Mouse (Mus musculus): ENCODE results near the gene Tnfrsf12a. TPM values are rescaled to one million over a fixed set of nuclear protein-coding genes. Genes with fewer than 3 reads are reported as not detected.

Tnfrsf12a gene
- polyA plus RNA-seq, 1 experiment = 3.8 TPM

DNA sequence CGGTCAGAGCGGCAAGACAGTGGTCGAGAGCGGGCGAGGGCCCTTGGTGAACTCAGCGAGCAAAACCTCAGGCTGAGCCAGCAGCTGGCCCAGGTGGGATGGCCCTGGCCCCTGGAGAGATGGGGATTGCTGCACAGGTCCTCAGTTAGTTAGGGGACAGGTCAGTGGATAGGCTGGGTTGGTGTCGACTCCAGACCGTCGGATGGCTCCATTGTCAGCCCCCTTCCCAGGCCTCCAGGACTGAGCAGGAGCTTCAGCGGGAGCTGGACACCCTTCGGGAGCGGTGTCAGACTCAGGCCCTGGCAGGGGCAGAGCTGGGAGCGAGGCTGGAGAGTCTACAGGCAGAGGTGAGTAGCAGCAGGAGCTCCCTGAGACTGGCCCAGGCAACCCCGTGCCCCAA, 11.8 kb downstream of the Tnfrsf12a start:
- Histone ChIP-seq H3K27me3 (ENCODE audit: control insufficient read depth, insufficient read depth, low read length) (peaks cover under 1% of the 10 kb centered on the region; the same call in 1 of the 2 replicates), H3K27ac (ENCODE audit: insufficient read depth, low read length) (no peak overlapping the region), H3K4me3 (ENCODE audit: extremely low read depth, insufficient read depth, insufficient read length) (no peak overlapping the region), H3K36me3 (ENCODE audit: control insufficient read depth, insufficient read depth, low read length) (peaks cover 15% of the 10 kb centered on the region), H3K4me1 (ENCODE audit: control insufficient read depth, insufficient read depth, insufficient read length) (peaks cover 7% of the 10 kb centered on the region; the same call in 1 of the 2 replicates)
- no peak for TF ChIP-seq POLR2A (IDR thresholded peaks at IDR 0.05; ENCODE audit: low read depth, low read length)
- TF ChIP-seq CTCF (IDR thresholded peaks at IDR 0.05; ENCODE audit: extremely low read depth, insufficient read depth, insufficient read length, insufficient replicate concordance) = no peak
- DNase-seq (ENCODE audit: low read depth in 1 of 2, low spot score in 2 of 2) = no peak
- 91% methylated on average over 14 of the region's 14 CpGs for WGBS

GRCm38 (mm10) chr17:23664556-23665021, 12.7 kb downstream of the Tnfrsf12a start:
- WGBS = 31% methylated on average over 5 of the region's 5 CpGs
- Histone ChIP-seq H3K27ac (ENCODE audit: insufficient read depth, low read length) (no peak overlapping the region), H3K36me3 (ENCODE audit: control insufficient read depth, insufficient read depth, low read length) (peaks cover 10% of the 10 kb centered on the region), H3K27me3 (ENCODE audit: control insufficient read depth, insufficient read depth, low read length) (peaks cover 3% of the 10 kb centered on the region), H3K4me3 (ENCODE audit: extremely low read depth, insufficient read depth, insufficient read length) (no peak overlapping the region), H3K4me1 (ENCODE audit: control insufficient read depth, insufficient read depth, insufficient read length) (peaks cover 10% of the 10 kb centered on the region; the same call in 1 of the 2 replicates)
- DNase-seq (ENCODE audit: low read depth in 1 of 2, low spot score in 2 of 2) = no peak
- TF ChIP-seq POLR2A (IDR thresholded peaks at IDR 0.05; ENCODE audit: low read depth, low read length) = no peak
- TF ChIP-seq CTCF (IDR thresholded peaks at IDR 0.05; ENCODE audit: extremely low read depth, insufficient read depth, insufficient read length, insufficient replicate concordance) = peak; percentile 35; the same call in 1 of the 2 replicates

DNA sequence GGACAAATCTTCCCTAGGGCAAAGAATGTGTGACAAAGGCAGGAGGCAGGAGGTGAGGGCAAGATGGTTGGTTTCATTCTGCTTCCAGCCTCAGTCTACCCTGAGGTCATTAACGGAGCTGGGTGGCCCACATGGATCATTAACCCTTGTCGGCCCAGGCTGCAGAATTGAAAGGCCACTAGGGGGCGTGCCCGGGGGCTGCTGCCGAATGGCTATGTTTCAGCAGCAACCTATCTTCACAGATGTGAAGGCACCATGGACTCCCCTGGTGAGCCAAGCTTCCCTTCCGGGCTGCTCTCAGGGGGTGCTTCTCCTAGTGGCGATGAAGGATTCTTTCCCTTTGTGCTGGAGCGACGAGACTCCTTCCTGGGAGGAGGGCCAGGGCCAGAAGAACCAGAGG, 15.7 kb downstream of the Tnfrsf12a start:
- DNase-seq (ENCODE audit: low read depth in 1 of 2, low spot score in 2 of 2) = no peak
- Histone ChIP-seq H3K36me3 (ENCODE audit: control insufficient read depth, insufficient read depth, low read length) (no peaks in the 10 kb centered on the region), H3K27me3 (ENCODE audit: control insufficient read depth, insufficient read depth, low read length) (peaks cover 3% of the 10 kb centered on the region), H3K27ac (ENCODE audit: insufficient read depth, low read length) (no peak overlapping the region), H3K4me3 (ENCODE audit: extremely low read depth, insufficient read depth, insufficient read length) (no peak overlapping the region), H3K4me1 (ENCODE audit: control insufficient read depth, insufficient read depth, insufficient read length) (peaks cover 10% of the 10 kb centered on the region; the same call in 1 of the 2 replicates)
- 15% methylated on average over 9 of the region's 9 CpGs for WGBS
- TF ChIP-seq CTCF (IDR thresholded peaks at IDR 0.05; ENCODE audit: extremely low read depth, insufficient read depth, insufficient read length, insufficient replicate concordance) (peak; percentile 37; the same call in 1 of the 2 replicates), POLR2A (IDR thresholded peaks at IDR 0.05; ENCODE audit: low read depth, low read length) (no peak)

- TF ChIP-seq POLR2A (IDR thresholded peaks at IDR 0.05; ENCODE audit: low read depth, low read length) (no peak), CTCF (IDR thresholded peaks at IDR 0.05; ENCODE audit: extremely low read depth, insufficient read depth, insufficient read length, insufficient replicate concordance) (no peak)
- no peak for DNase-seq (ENCODE audit: low read depth in 1 of 2, low spot score in 2 of 2)
- 4% methylated on average over 14 of the region's 14 CpGs for WGBS
- Histone ChIP-seq H3K27me3 (ENCODE audit: control insufficient read depth, insufficient read depth, low read length) (peaks cover 3% of the 10 kb centered on the region), H3K27ac (ENCODE audit: insufficient read depth, low read length) (no peak overlapping the region), H3K36me3 (ENCODE audit: control insufficient read depth, insufficient read depth, low read length) (no peaks in the 10 kb centered on the region), H3K4me1 (ENCODE audit: control insufficient read depth, insufficient read depth, insufficient read length) (peaks cover 10% of the 10 kb centered on the region; the same call in 1 of the 2 replicates), H3K4me3 (ENCODE audit: extremely low read depth, insufficient read depth, insufficient read length) (no peak overlapping the region)
These were observed 16.4 kb downstream of the Tnfrsf12a start for GRCm38 (mm10) chr17:23660876-23661200.

DNA sequence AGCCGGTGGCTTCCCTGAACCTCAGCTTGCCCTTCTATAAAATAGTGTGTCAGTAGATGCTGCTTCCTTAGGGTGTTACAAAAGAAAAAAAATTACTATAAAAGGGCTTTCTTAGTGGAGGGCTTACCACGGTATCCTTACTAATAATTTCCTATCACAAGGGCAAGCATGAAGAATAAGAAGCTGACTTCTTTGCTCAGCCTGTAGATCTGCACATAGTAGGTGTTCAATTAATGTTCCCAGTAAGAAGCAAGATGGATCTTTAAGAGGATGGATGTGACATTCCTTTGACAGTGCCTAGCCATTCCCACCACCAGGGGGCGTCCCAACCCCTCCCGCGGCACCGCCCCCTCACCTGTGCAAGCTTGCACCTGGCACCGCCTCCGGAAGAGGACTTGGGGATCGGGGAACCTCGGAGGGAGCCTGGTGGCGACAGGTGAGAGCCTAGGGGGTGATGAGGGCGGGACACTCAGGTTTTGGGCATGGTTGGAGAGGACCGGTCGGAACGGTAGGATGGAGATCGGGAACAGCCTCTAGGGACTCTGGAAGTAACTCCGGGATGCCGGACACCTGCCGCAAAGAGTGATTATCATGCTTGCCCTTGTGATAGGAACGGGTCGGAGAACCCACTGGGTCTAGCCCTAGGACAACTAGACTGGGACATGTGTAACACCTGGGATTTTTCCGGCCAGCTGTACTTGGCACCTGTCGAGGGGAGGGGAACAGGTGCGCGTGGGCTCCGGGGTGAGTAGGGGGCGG, 17.0 kb downstream of the Tnfrsf12a start, which contains the start of gene Bicdl2:
Gene Bicdl2 (plus strand): TSS at position 390 of the 759 bp plus-strand sequence.
- Histone ChIP-seq H3K36me3 (ENCODE audit: control insufficient read depth, insufficient read depth, low read length) (no peaks in the 10 kb centered on the region), H3K4me1 (ENCODE audit: control insufficient read depth, insufficient read depth, insufficient read length) (peaks cover 10% of the 10 kb centered on the region; the same call in 1 of the 2 replicates), H3K4me3 (ENCODE audit: extremely low read depth, insufficient read depth, insufficient read length) (peak within 1 kb of the TSS; percentile 31; the same call in 1 of the 2 replicates), H3K27ac (ENCODE audit: insufficient read depth, low read length) (no peak within 1 kb of the TSS), H3K27me3 (ENCODE audit: control insufficient read depth, insufficient read depth, low read length) (peaks cover 3% of the 10 kb centered on the region)
- TF ChIP-seq CTCF (IDR thresholded peaks at IDR 0.05; ENCODE audit: extremely low read depth, insufficient read depth, insufficient read length, insufficient replicate concordance) (peak; percentile 59), POLR2A (IDR thresholded peaks at IDR 0.05; ENCODE audit: low read depth, low read length) (no peak)
- WGBS = 7% methylated on average over 27 of the region's 27 CpGs
- peak in 1 of 2 experiments; percentile 46 for DNase-seq (ENCODE audit: low read depth in 1 of 2, low spot score in 2 of 2)

DNA sequence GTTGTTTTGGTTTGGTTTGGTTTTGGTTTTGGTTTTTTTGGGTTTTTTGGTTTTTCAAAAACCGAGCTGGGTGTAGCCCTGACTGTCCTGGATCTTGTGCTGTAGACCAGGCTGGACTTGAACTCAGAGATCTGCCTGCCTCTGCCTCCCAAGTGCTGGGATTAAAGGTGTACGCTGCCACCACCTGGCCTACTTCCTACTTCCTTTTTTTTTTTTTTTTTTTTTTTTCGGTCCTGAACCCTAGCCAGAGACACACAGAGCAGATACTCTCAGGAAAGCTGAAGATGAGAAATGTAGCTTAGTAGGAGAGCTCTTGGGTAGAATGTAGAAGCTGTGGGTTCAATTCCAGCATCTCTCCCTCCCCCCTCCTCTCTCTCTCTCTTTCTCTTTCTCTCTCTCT, 18.8 kb downstream of the Tnfrsf12a start:
- H3K36me3 ChIP-seq (ENCODE audit: control insufficient read depth, insufficient read depth, low read length) = no peaks in the 10 kb centered on the region
- peaks cover 3% of the 10 kb centered on the region for H3K27me3 ChIP-seq (ENCODE audit: control insufficient read depth, insufficient read depth, low read length)
- WGBS = 69% methylated on average over 3 of the region's 3 CpGs
- no peak overlapping the region for H3K4me3 ChIP-seq (ENCODE audit: extremely low read depth, insufficient read depth, insufficient read length)
- TF ChIP-seq POLR2A (IDR thresholded peaks at IDR 0.05; ENCODE audit: low read depth, low read length) (no peak), CTCF (IDR thresholded peaks at IDR 0.05; ENCODE audit: extremely low read depth, insufficient read depth, insufficient read length, insufficient replicate concordance) (no peak)
- DNase-seq (ENCODE audit: low read depth in 1 of 2, low spot score in 2 of 2) = no peak
- H3K4me1 ChIP-seq (ENCODE audit: control insufficient read depth, insufficient read depth, insufficient read length) = peaks cover 7% of the 10 kb centered on the region; the same call in 1 of the 2 replicates
- no peak overlapping the region for H3K27ac ChIP-seq (ENCODE audit: insufficient read depth, low read length)

DNA sequence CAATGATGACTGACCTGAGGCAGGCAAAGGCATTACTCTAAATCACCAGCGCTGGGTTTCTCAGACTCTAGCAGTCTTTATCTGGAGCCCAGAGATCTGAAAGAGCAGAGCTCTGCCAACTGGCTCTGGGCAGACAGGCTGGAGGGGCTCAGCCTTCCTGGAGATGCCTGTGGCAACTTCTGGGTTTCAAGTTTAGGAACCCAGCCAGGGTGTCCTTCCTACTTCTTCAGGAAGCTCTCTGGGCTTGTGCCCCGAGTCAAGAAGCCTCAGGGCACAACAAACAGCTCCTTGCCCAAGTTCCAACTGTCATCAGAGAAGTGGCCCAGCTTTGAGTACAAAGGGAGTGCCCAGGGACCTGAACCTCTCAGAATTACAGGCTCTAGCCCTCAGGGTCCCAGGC, 22.9 kb downstream of the Tnfrsf12a start:
- no peak for TF ChIP-seq CTCF (IDR thresholded peaks at IDR 0.05; ENCODE audit: extremely low read depth, insufficient read depth, insufficient read length, insufficient replicate concordance)
- no peak for TF ChIP-seq POLR2A (IDR thresholded peaks at IDR 0.05; ENCODE audit: low read depth, low read length)
- no peak for DNase-seq (ENCODE audit: low read depth in 1 of 2, low spot score in 2 of 2)
- Histone ChIP-seq H3K36me3 (ENCODE audit: control insufficient read depth, insufficient read depth, low read length) (no peaks in the 10 kb centered on the region), H3K27me3 (ENCODE audit: control insufficient read depth, insufficient read depth, low read length) (no peaks in the 10 kb centered on the region), H3K4me1 (ENCODE audit: control insufficient read depth, insufficient read depth, insufficient read length) (no peaks in the 10 kb centered on the region), H3K4me3 (ENCODE audit: extremely low read depth, insufficient read depth, insufficient read length) (no peak overlapping the region), H3K27ac (ENCODE audit: insufficient read depth, low read length) (no peak overlapping the region)
- WGBS = 28% methylated on average over 2 of the region's 2 CpGs
